Mouse (Mus musculus): ENCODE data around the gene Fbxw4. TPM values are rescaled to one million over a fixed set of nuclear protein-coding genes. Genes with fewer than 3 reads are reported as not detected.

Gene Fbxw4
- 1.9 and 2.3 TPM in 2 replicates for polyA plus RNA-seq (2015; fragmentation: Nextera tagmentation; extraction: Ambion mirVana)

DNA sequence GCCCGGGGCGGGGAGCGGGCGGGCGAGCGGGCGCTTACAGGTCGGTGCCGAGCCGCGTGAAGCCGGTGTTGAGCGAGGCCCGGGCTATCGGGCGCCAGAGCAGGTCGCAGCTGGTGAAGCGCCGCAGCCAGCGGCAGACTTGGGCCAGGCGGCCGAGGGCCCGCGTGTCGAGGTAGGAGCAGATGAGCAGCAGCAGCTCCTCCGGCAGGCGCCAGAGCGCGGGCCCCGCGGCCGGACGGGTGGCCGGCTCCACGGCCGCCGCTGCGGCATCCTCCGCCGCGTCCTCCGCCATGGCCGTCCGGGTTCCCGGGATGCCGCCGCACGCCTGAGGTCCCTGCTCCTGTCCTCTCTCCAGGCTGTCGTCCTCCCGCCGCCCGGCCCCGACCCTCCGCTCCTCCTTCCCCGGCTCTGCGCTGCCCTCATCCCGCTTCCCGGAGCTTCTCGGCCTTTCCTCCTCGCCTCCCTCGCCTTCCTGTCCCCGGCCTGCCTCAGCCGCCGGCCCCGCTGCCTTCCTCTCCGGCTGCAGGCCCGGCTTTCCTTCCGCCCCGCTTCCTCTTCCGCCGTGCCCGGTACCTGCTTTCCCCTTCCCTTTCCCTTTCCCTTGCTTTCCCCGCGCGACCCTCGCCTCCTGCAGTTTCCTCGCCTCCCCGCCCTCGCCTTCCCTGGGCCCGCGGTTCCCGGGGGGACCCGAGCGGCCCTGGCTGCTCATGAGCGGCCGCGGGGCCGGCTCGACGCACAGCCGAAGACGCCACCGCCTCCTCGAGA is at the start of gene Fbxw4:
Gene Fbxw4 (minus strand): TSS at position 575 of the 765 bp plus-strand sequence.
- H3K27me3 ChIP-seq = no peaks in the 10 kb centered on the region
- DNase-seq (peak; percentile 50), ATAC-seq (ENCODE audit: low read depth) (peak; percentile 79)
- peak within 1 kb of the TSS; percentile 99 for H3K4me3 ChIP-seq (replicated peaks)
- peaks cover 43% of the 10 kb centered on the region for H3K4me1 ChIP-seq (replicated peaks)
- peak within 1 kb of the TSS; percentile 86 for H3K4me2 ChIP-seq
- H3K9ac ChIP-seq = peak within 1 kb of the TSS; percentile 100
- H3K27ac ChIP-seq = peak within 1 kb of the TSS; percentile 96
- under 1% methylated on average over 92 of the region's 94 CpGs for WGBS (ENCODE audit: insufficient replicate concordance)
- H3K9me3 ChIP-seq (replicated peaks) = no peaks in the 10 kb centered on the region
- H3K36me3 ChIP-seq = no peaks in the 10 kb centered on the region

DNA sequence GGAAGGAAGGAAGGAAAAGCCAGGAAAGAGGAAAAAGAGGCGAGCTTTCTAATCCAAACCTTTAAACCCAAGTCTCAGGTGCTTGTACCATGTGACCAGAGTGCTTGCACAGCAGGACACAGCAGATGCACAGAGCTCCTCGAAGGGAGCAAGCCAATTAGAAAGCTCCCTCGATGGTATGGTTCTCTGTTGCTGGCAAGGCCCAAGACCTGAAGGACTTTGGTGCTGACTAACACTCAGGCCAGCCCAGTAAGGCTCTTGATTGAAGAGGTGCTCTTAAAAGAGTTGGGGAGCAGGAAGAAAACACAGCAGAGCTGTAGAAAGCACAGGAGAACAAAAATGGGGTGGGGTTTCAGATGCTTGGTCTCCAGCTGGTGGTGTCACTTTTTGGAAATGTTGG is 48.6 kb upstream of the Fbxw4 start:
- 59% methylated on average over 3 of the region's 3 CpGs for WGBS (ENCODE audit: insufficient replicate concordance)
- H3K4me1 ChIP-seq (replicated peaks) = 0 out of 2 replicates have a peak, but pooled peaks cover 6% of the 10 kb centered on the region
- H3K4me2 ChIP-seq = no peak overlapping the region
- H3K9ac ChIP-seq = no peak overlapping the region
- no peaks in the 10 kb centered on the region for H3K36me3 ChIP-seq
- no peak for DNase-seq
- no peaks in the 10 kb centered on the region for H3K27me3 ChIP-seq
- H3K27ac ChIP-seq = no peak overlapping the region
- H3K4me3 ChIP-seq (replicated peaks) = no peak overlapping the region
- ATAC-seq (ENCODE audit: low read depth) = no peak
- H3K9me3 ChIP-seq (replicated peaks) = no peaks in the 10 kb centered on the region

DNA sequence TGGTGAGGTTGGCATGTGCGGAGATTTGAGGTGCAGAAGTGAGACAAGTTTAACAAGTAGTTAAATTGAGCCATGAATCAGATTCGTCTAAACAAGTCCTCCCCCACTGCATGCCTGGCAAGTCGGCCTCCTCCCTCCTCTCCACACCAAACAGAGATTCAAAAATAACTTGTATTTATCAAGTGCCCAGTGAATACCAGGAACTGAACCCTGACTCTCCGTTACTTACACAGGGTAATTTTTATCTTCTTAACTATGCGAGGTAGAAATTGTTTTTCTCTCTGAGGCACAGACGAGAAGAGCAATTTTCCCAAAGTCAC is 36.1 kb upstream of the Fbxw4 start:
- no peak overlapping the region for H3K9ac ChIP-seq
- H3K27me3 ChIP-seq = peaks cover 24% of the 10 kb centered on the region
- no peak overlapping the region for H3K4me2 ChIP-seq
- 48% methylated on average over 6 of the region's 6 CpGs for WGBS (ENCODE audit: insufficient replicate concordance)
- no peaks in the 10 kb centered on the region for H3K4me1 ChIP-seq (replicated peaks)
- ATAC-seq (ENCODE audit: low read depth) (no peak), DNase-seq (no peak)
- H3K36me3 ChIP-seq = no peaks in the 10 kb centered on the region
- no peak overlapping the region for H3K27ac ChIP-seq
- no peaks in the 10 kb centered on the region for H3K9me3 ChIP-seq (replicated peaks)
- H3K4me3 ChIP-seq (replicated peaks) = no peak overlapping the region

DNA sequence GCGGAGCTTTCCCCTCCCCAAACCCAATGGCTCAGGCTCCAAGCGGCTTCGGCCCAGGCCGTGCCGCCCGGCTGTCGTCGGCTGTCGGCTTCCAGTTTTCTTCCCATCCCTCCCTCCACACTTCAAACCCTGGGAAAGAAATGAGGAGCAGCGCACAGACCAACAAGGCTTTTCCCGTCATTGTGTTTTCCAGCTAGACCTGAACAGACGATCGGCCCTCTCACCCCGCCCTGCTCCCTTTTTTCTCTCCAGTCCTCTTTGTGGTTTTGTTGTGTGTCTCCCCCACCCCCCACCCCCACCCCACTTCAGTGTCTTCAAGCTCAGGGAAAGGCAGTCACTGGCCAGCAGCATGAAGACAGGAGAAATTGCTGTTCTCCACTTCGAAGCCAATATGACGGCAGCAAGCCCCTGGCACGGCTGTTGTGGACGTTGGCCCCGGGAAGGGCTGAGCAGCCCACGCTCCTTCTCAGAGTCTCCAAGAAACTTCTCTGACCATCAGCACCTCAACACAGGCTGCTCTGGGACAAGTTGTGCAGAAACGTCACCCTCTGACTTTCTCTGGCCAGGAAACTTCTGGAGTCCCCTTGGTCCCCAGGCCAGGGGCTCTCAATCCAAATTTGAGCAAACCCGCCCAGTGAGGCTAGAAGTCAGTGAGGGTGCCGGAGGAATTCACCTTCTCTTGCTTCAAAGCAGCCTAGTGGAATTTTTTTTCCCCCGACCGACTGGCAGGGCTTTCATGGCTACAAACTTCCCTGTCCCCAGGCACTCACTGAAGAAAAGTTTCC is 35.6 kb upstream of the Fbxw4 start:
- Histone ChIP-seq H3K9me3 (replicated peaks) (no peaks in the 10 kb centered on the region), H3K27ac (no peak overlapping the region), H3K4me1 (replicated peaks) (no peaks in the 10 kb centered on the region), H3K4me3 (replicated peaks) (no peak overlapping the region), H3K27me3 (peaks cover 24% of the 10 kb centered on the region), H3K9ac (no peak overlapping the region), H3K4me2 (no peak overlapping the region), H3K36me3 (no peaks in the 10 kb centered on the region)
- ATAC-seq (ENCODE audit: low read depth) = no peak
- no peak for DNase-seq
- WGBS (ENCODE audit: insufficient replicate concordance) = 46% methylated on average over 25 of the region's 25 CpGs

DNA sequence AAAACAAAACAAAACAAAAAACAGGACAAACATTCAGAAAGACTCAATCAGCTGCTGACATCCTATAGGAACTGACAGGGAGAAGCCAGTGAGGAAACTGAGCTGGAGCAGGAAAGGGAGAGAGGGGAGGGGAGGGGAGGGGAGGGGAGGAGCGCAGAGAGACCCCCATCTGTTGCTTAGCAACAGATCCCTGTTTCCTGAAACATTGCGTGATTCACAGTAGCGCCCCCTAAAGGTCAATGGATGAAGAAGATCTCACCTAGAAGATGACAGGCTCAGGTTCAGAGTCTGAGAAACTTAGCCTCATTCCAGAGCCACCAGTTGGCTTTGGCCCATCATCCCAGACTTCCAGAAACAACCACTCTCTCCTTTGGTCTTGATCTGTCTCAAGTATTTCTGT is 33.9 kb upstream of the Fbxw4 start:
- Histone ChIP-seq H3K36me3 (no peaks in the 10 kb centered on the region), H3K4me1 (replicated peaks) (no peaks in the 10 kb centered on the region), H3K9ac (no peak overlapping the region), H3K4me2 (no peak overlapping the region), H3K9me3 (replicated peaks) (no peaks in the 10 kb centered on the region), H3K27ac (no peak overlapping the region), H3K27me3 (peaks cover 26% of the 10 kb centered on the region), H3K4me3 (replicated peaks) (no peak overlapping the region)
- ATAC-seq (ENCODE audit: low read depth) (no peak), DNase-seq (no peak)
- WGBS (ENCODE audit: insufficient replicate concordance) = 20% methylated on average over 3 of the region's 3 CpGs

DNA sequence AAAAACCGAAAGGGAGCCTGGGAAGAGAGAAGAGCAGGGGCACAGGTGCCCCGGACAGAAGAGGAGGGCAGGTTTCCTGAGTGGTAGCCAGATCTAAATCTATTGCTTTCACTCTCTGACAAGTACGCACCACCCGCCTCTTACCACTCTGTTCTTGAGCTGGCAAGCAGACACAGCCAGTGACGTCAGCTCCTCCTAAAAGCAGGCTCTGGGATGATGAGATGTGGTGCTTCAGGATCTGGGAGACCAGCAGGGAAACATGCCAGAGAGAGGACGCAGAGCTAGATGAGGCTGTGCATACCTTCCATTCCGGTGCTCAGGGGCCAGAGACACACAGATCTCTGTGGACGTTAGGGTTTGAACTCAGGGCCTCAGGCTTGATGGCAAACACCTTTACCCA is 32.1 kb upstream of the Fbxw4 start:
- Histone ChIP-seq H3K4me2 (no peak overlapping the region), H3K4me3 (replicated peaks) (no peak overlapping the region), H3K4me1 (replicated peaks) (no peaks in the 10 kb centered on the region), H3K27me3 (peaks cover 26% of the 10 kb centered on the region), H3K27ac (no peak overlapping the region), H3K9ac (no peak overlapping the region), H3K9me3 (replicated peaks) (no peaks in the 10 kb centered on the region), H3K36me3 (no peaks in the 10 kb centered on the region)
- ATAC-seq (ENCODE audit: low read depth) (no peak), DNase-seq (no peak)
- 76% methylated on average over 8 of the region's 8 CpGs for WGBS (ENCODE audit: insufficient replicate concordance)

DNA sequence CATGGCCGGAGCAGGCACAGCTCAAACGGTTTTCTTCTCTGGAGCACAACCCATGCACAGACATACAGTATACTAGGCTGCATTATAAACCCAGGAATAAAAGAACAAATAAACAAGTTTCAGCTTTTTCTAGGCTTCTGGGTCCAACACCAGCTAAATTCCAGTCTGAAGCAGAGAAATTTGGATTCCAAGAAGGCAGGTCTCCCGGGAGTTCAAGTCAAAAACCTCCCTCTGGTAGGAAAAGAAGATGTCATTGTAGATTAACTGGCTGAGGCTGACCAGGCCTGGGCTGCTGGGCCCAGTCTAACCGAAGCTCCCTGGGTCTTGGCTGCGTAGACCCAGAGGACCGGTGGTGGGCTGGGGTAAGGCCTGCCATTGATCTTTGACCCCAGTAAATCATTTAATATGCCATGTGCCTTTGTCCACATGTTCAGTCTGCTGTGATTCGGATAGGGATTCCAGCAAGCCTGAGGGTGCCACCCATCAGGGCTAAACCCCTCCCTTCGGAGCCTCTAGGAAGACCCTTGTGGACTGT is 31.0 kb upstream of the Fbxw4 start:
- no peaks in the 10 kb centered on the region for H3K4me1 ChIP-seq (replicated peaks)
- H3K27ac ChIP-seq = no peak overlapping the region
- no peak overlapping the region for H3K4me2 ChIP-seq
- no peak for ATAC-seq (ENCODE audit: low read depth)
- H3K36me3 ChIP-seq = no peaks in the 10 kb centered on the region
- no peaks in the 10 kb centered on the region for H3K9me3 ChIP-seq (replicated peaks)
- H3K9ac ChIP-seq = no peak overlapping the region
- DNase-seq = no peak
- H3K4me3 ChIP-seq (replicated peaks) = no peak overlapping the region
- peaks cover 24% of the 10 kb centered on the region for H3K27me3 ChIP-seq
- WGBS (ENCODE audit: insufficient replicate concordance) = 69% methylated on average over 8 of the region's 8 CpGs

DNA sequence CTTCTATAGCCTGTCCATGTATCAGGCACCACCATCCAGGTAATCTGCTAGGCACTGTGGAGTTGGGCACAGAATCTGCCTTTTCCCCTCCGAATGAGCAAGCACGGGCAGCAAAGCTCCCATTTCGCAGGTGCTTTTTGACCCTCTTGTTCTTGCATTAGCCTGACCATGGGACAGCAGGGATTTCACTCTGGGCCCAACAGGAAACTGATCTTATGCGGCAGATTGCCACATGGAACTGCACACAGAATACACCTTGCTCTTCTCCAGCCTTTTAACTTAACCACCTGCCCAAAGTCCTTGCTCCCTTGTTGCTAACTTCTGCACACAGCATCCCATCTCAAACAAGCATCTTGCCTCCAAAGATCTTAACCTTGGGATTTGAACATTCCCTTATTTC is 26.9 kb upstream of the Fbxw4 start:
- Histone ChIP-seq H3K36me3 (no peaks in the 10 kb centered on the region), H3K4me3 (replicated peaks) (no peak overlapping the region), H3K27me3 (peaks cover 13% of the 10 kb centered on the region; the same call in 1 of the 2 replicates), H3K9me3 (replicated peaks) (no peaks in the 10 kb centered on the region), H3K4me1 (replicated peaks) (no peaks in the 10 kb centered on the region), H3K4me2 (no peak overlapping the region), H3K27ac (no peak overlapping the region), H3K9ac (no peak overlapping the region)
- DNase-seq = no peak
- 64% methylated on average over 4 of the region's 4 CpGs for WGBS (ENCODE audit: insufficient replicate concordance)
- ATAC-seq (ENCODE audit: low read depth) = no peak

DNA sequence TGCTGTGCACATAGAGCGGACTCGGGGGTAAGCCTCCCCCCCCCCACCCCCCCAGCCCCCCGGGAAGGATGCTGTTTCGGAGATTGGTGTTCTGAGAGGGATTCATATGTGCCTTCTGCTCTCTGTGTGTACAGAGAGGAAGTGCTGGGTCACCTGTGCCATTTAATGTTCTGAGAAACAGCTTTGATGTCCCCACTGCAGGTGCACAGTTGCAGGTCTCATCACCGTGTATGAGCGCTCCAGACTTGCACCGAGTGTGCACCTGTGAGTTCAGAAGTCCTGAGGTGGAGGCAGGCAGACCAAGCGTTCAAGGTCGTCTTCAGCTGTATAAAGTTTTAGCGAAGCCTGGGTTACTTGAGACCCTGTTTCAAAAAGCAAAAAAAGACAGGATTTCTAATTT is 23.6 kb upstream of the Fbxw4 start:
- no peak for DNase-seq
- 63% methylated on average over 10 of the region's 10 CpGs for WGBS (ENCODE audit: insufficient replicate concordance)
- no peak overlapping the region for H3K4me2 ChIP-seq
- no peak overlapping the region for H3K4me3 ChIP-seq (replicated peaks)
- no peak overlapping the region for H3K27ac ChIP-seq
- H3K36me3 ChIP-seq = no peaks in the 10 kb centered on the region
- peaks cover 19% of the 10 kb centered on the region; the same call in 1 of the 2 replicates for H3K27me3 ChIP-seq
- ATAC-seq (ENCODE audit: low read depth) = no peak
- H3K4me1 ChIP-seq (replicated peaks) = peaks cover 11% of the 10 kb centered on the region
- no peak overlapping the region for H3K9ac ChIP-seq
- H3K9me3 ChIP-seq (replicated peaks) = no peaks in the 10 kb centered on the region

DNA sequence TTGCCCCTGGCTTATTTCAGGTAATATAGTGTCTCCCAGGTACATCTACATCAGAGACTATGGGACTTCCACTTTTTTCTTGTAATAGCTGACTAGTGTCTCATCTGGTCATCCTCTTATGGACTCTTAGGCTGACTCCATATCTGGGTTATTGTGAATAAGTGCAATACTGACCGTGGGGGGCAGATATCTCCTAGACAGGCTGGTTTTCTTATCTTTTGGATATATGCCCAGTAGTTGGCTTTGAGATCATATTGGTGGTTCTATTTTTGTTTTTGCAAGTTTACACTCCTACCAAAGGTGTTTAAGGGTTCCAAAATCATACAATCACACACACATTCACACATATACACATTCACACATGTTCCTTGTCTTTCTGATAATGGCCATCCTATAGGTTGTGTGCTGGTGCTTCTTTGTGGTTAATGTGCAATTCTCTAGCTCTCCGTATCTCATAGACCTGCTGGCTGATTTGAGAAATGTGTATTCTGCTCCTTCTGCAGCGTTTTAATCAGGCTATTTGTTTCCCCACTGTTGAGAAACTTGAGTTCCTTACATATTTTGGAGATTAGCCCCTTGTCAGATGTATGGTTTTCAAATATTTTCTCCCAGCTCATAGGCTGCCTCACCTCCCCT is 20.5 kb upstream of the Fbxw4 start:
- no peak overlapping the region for H3K4me2 ChIP-seq
- WGBS (ENCODE audit: insufficient replicate concordance) = 14% methylated on average over 3 of the region's 3 CpGs
- H3K4me3 ChIP-seq (replicated peaks) = no peak overlapping the region
- H3K27ac ChIP-seq = no peak overlapping the region
- H3K36me3 ChIP-seq = no peaks in the 10 kb centered on the region
- H3K9ac ChIP-seq = no peak overlapping the region
- no peak for ATAC-seq (ENCODE audit: low read depth)
- DNase-seq = no peak
- peaks cover 25% of the 10 kb centered on the region for H3K4me1 ChIP-seq (replicated peaks)
- peaks cover 14% of the 10 kb centered on the region; the same call in 1 of the 2 replicates for H3K27me3 ChIP-seq
- H3K9me3 ChIP-seq (replicated peaks) = no peaks in the 10 kb centered on the region

DNA sequence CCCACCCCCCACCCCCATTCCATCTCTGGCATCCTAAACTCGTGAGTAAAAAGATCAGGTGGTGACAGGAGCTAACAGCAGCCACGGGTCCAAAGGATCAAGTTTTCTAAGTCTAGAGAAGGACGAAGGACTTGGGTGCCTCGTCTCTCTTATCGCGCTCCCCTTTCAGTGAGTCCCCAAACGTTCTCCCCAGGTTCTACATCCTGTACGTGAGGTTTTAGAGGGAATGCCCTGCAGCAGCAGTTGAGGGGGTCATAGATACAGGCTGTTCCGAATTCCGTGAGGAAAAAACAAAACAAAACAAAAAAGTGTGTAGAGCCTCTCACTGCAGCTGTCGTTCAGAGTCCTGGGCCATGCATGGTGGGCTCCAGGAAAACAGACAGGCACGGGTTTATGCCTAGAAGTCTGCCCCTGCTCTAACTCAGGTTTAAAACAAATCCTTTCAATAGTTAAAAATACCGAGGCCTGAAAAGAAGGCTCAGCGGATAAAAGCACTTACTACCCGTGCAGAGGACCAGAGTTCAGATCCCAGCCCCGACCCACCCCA is 16.7 kb upstream of the Fbxw4 start:
- H3K36me3 ChIP-seq = no peaks in the 10 kb centered on the region
- H3K27me3 ChIP-seq = peaks cover 35% of the 10 kb centered on the region
- H3K9ac ChIP-seq = peak overlapping the region; percentile 71
- peak overlapping the region; percentile 61 for H3K4me3 ChIP-seq (replicated peaks)
- H3K9me3 ChIP-seq (replicated peaks) = no peaks in the 10 kb centered on the region
- 0 out of 2 replicates have a peak, but pooled peaks have one; percentile 38 for ATAC-seq (ENCODE audit: low read depth)
- peak overlapping the region; percentile 89 for H3K4me2 ChIP-seq
- no peak overlapping the region for H3K27ac ChIP-seq
- WGBS (ENCODE audit: insufficient replicate concordance) = 14% methylated on average over 16 of the region's 16 CpGs
- peaks cover 31% of the 10 kb centered on the region for H3K4me1 ChIP-seq (replicated peaks)
- no peak for DNase-seq
